Mouse (Mus musculus) left cerebral cortex, postnatal 36 days (tissue): ENCODE measurements around the gene Eapp. TPM values are rescaled to one million over a fixed set of nuclear protein-coding genes. Genes with fewer than 3 reads are reported as not detected.

Source experiments
- DNase-seq, 2 experiments: peaks; one replicate each; pipeline ENCODE4 v3.0.0; 2021 to 2022; ENCODE audit warnings: low spot score in 2 of 2, mixed read lengths in 1 of 2
- intact Hi-C: fragments of 180-260 bp; cut with DNase I; formaldehyde crosslinking; loops from one replicate; pipeline ENCODE4 v1.15.1; 2025
- microRNA-seq: library from miRNA; unstranded; fragments of <30 nt; microRNA quantifications from one replicate; pipeline ENCODE4 v1.2.0, GENCODE M21; 2022
- total RNA-seq, 2 experiments: library from RNA; stranded (reverse); gene quantifications; 2 replicates each; pipeline ENCODE4 v1.2.3; 2021

Gene Eapp
- total RNA-seq, 2 experiments from 2014 or later: 37.9 to 41.0 TPM

DNA sequence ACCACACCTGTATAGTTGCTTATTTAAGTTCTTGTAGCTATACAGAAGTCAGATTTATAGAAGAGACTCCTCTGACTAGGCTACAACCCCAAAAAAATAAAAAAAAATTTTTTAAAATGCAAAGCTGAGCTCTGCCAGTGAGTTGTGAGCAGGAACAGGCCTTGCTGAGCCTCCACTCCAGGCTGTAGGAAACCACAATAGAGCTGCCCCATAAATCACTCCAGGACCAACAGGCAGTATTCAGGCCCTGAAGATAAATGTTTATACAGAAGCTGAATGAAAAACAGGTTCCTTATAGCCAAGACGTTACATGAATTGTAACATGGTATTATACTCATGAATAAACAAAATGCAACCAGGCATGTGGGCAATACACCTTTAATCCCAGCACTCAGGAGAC is 44.5 kb downstream of the Eapp start:
- DNase-seq: no peak
- intact Hi-C loops: no loop called here

- DNase-seq: no peak
- intact Hi-C loops: no loop called here
Observed at GRCm38 (mm10) chr12:54644947-54645346, 50.8 kb downstream of the Eapp start.

DNA sequence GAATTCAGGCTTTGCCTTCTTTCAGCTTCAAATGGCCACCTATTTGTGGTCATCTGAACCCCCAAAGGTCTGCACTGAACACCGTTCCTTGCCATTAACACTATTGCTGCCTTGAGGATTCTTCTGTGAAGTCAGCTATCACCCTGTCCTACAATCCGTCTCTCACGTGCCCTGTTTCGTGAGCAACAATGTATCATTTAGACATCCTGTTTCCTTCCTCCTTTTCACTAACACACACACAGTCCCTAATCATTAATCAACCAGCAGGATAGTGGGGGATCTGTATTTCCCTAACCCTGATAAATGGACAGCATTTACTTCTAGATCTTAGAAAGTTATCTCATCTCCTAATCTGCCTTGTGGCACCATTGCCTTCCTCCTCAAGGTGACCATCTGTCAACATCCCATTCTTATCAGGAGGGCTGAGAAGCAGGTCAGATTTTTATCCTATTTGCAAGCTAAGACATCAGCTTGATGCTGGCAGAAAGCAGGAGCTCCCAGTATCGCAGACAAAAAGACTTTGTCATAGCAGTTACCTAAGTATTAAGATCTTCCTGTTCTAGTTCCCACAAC is 52.3 kb downstream of the Eapp start:
- DNase-seq: no peak
- intact Hi-C loops: no loop called here

GRCm38 (mm10) chr12:54641374-54641773 is 54.3 kb downstream of the Eapp start:
- no peak for DNase-seq
- intact Hi-C loops: no loop called here

GRCm38 (mm10) chr12:54640259-54640658 is 55.4 kb downstream of the Eapp start:
- intact Hi-C loops: no loop called here

GRCm38 (mm10) chr12:54637033-54637432 is 58.7 kb downstream of the Eapp start:
- intact Hi-C loops: no loop called here
- DNase-seq: no peak

More at GRCm38 (mm10) chr12:54640259-54640658, 55.4 kb downstream of the Eapp start:
- DNase-seq: peak in 1 of 2 experiments; percentile 14

DNA sequence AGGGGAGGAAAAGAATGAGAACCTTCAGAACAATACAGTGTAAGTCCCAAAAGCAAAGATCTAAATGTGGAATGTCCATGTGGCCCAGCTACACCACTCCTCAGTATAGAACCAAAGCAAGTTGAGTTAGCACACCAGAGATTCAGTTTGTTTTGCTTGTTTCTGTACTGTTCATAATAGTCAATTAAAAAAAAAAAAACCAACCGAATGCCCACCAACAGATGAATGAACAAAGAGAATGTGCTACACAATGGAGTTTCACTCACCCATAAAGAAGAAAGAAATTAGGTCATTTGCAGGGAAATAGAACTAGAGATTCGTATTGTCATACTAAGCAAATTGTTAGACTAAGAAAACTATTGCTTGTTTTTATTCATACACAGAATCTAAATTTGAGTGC is 63.6 kb downstream of the Eapp start:
- intact Hi-C loops: no loop called here
- DNase-seq: no peak

- DNase-seq: no peak
- intact Hi-C loops: no loop called here
Observed at GRCm38 (mm10) chr12:54621942-54622341, 73.8 kb downstream of the Eapp start.

Small RNAs within 50 kb of the gene (microRNA-seq; reads per million reads assigned to microRNA genes)
- not detected for gene Mir1892

Other genes starting within 250 kb of the Eapp start
- gene Sptssa, start 39.3 kb downstream of the Eapp start, total RNA-seq: 10 to 100 TPM; 20.2 to 22.8 TPM
- gene Snx6, start 99.8 kb upstream of the Eapp start, total RNA-seq: 10 to 100 TPM; 44.3 to 45.5 TPM
- gene Cfl2, start 167.0 kb upstream of the Eapp start, total RNA-seq: 100 to 1,000 TPM; 106 to 113 TPM